Mouse (Mus musculus) NIH3T3 (cell line): ENCODE measurements at regions not wholly inside any gene's neighbourhood (a gene's known extent, or its start where the extent isn't known, plus 50 kb on each side); places are given as distances from the start of the nearest gene placed in this dataset.
"Not testable (repeated sequence)": the region's sequence is repeated elsewhere in the genome, so short reads cannot be mapped to it uniquely, and the experiment has no call there.

Source experiments
- DNase-seq: peaks from one replicate; pipeline ENCODE4 v3.0.0-alpha.2; 2012; ENCODE audit warnings: low read depth

- no peak for DNase-seq
Measured at GRCm38 (mm10) chr12:56058876-56059275, 222.8 kb downstream of the Brms1l start.

GRCm38 (mm10) chr12:56058463-56058862, 222.3 kb downstream of the Brms1l start:
- peak; percentile 90 for DNase-seq

- no peak for DNase-seq
Measured at GRCm38 (mm10) chr12:56055382-56055781, 219.3 kb downstream of the Brms1l start.

GRCm38 (mm10) chr12:56046050-56046449, 209.9 kb downstream of the Brms1l start:
- no peak for DNase-seq

- DNase-seq: no peak
Measured at GRCm38 (mm10) chr12:56020954-56021514, 184.9 kb downstream of the Brms1l start.

GRCm38 (mm10) chr12:56020547-56020946, 184.4 kb downstream of the Brms1l start:
- no peak for DNase-seq

- DNase-seq: no peak
Measured at GRCm38 (mm10) chr12:56009976-56010375, 173.9 kb downstream of the Brms1l start.

- DNase-seq: no peak
Measured at GRCm38 (mm10) chr12:56005846-56006245, 169.7 kb downstream of the Brms1l start.

GRCm38 (mm10) chr12:56005321-56005720, 169.2 kb downstream of the Brms1l start:
- DNase-seq: no peak

- no peak for DNase-seq
Measured at GRCm38 (mm10) chr12:56004479-56004878, 168.4 kb downstream of the Brms1l start.

- no peak for DNase-seq
Measured at GRCm38 (mm10) chr12:56003561-56003960, 167.4 kb downstream of the Brms1l start.

- no peak for DNase-seq
Measured at GRCm38 (mm10) chr12:55996585-55997377, 160.7 kb downstream of the Brms1l start.

GRCm38 (mm10) chr12:55983565-55984351, 147.6 kb downstream of the Brms1l start:
- no peak for DNase-seq

GRCm38 (mm10) chr12:55983128-55983527, 147.0 kb downstream of the Brms1l start:
- no peak for DNase-seq

GRCm38 (mm10) chr12:55974262-55974661, 138.1 kb downstream of the Brms1l start:
- no peak for DNase-seq

GRCm38 (mm10) chr12:55959319-55959718, 123.2 kb downstream of the Brms1l start:
- not testable (repeated sequence) for DNase-seq

GRCm38 (mm10) chr12:55940566-55940965, 104.4 kb downstream of the Brms1l start:
- DNase-seq: no peak

- DNase-seq: no peak
Measured at GRCm38 (mm10) chr12:55939281-55940142, 103.4 kb downstream of the Brms1l start.

GRCm38 (mm10) chr12:55934172-55934571, 98.0 kb downstream of the Brms1l start:
- no peak for DNase-seq

GRCm38 (mm10) chr12:55933417-55933816, 97.3 kb downstream of the Brms1l start:
- DNase-seq: no peak

GRCm38 (mm10) chr12:55930468-55930867, 94.3 kb downstream of the Brms1l start:
- no peak for DNase-seq

- DNase-seq: no peak
Measured at GRCm38 (mm10) chr12:55926974-55927321, 90.8 kb downstream of the Brms1l start.
